Mouse (Mus musculus): ENCODE data around the gene Nckap1l.

Gene Nckap1l

DNA sequence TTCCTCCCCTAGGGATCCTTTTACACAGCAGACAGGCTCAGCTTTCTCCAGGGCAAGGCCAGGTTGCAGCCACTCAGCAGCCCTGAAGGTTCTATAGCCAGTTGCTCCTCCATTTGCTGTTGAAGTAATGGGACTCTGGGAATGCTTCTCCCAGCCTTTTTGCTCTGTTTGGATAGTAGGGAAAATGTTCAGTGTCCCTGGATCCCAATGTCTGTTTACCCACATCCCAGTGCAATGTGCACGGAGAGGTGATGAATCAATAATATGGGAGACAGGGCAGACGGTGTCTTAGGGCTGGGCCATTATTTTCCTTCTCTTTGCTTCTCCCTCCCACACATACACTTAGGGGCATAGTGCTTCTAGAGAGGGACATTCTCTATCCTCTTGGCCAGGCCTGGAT, 85.7 kb downstream of the Nckap1l start:
- no peak for DNase-seq (ENCODE audit: low read depth)

DNA sequence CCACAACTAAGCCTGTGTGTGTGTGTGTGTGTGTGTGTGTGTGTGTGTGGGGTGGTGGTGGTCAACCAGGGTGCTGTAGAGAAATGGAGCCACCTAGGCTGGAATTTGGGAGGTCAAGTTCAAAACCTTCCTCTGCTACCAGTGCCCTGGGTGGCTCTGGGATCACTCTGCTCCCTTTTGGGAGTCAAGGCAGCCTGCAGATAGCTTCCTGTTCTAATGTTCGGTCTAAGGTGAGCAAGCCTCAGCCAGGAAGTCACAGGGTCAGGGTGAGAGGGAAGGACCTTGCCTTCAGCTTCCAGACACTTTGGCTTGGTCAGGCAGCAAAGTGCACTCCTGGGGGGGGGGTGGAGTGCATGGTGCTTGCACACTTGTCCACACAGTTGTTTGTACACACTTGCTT, 87.1 kb downstream of the Nckap1l start:
- no peak for DNase-seq (ENCODE audit: low read depth)

DNA sequence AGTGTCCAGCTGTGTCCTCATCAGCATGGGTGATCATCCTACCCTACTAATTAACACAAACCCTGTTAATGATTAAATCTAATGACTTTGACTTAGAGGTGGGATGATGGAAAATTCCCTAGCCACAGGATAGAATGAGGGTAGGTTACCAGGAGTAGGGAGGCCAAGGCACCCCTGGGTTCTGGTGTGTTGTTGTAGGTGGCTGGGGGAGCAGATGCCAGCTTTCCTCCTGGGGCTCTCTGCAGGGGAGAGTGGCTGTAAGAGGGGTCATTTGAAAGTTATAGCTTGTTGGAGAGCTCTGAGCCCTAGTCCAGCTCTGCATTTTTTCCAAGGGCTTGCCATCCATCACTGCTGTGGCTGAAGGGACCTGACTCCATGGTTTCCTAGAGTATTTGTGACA, 88.9 kb downstream of the Nckap1l start:
- no peak for DNase-seq (ENCODE audit: low read depth)

DNA sequence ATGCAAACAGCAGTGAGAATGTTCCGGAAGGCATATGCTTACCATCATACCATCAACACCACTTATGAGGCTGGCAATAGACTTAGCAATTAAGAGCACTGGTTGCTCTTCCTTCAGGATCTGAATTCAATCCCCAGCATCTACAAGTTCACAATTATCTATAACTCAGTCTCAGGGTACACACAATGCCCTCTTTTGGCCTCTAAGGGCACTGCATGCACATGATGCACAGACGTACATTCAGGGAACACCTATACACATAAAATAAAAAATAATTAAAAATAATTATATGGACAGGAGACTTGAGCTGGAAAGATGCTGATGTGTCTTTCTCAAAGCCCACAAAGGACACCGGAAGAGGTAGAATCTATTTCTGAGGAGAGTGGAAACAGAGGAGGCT, 94.4 kb downstream of the Nckap1l start:
- DNase-seq (ENCODE audit: low read depth), result no peak

All from c-Kit-positive CD71-positive TER-119-negative erythroid progenitor cells, embryonic 14.5 days (primary cell).